Mouse (Mus musculus) thymus, adult 2 months (tissue): ENCODE measurements around the gene Cep250.

ENCODE experiments used
- CTCF ChIP-seq: fragments of 200-500 bp; IDR thresholded peaks from 2 replicates; pipeline ENCODE4 v1.5.1; 2012; ENCODE audit warnings: mild to moderate bottlenecking, control low read depth, low read length, moderate library complexity, borderline replicate concordance; ENCODE audit not compliant: control insufficient read depth, poor library complexity, insufficient read depth; ENCODE audit errors: extremely low read depth
- POLR2A ChIP-seq: fragments of 200-500 bp; IDR thresholded peaks from 2 replicates; pipeline ENCODE4 v1.6.1; 2012; ENCODE audit warnings: mild to moderate bottlenecking, low read length, control low read depth, moderate library complexity; ENCODE audit not compliant: control insufficient read depth, poor library complexity, insufficient read depth; ENCODE audit errors: extremely low read depth

- no peak for TF ChIP-seq CTCF
- TF ChIP-seq POLR2A = no peak
Observed at GRCm38 (mm10) chr2:155941697-155942442, 14.4 kb upstream of the Cep250 start.
